Mouse (Mus musculus) heart, postnatal 14 days (tissue): ENCODE measurements around the gene Foxp1. TPM values are rescaled to one million over a fixed set of nuclear protein-coding genes. Genes with fewer than 3 reads are reported as not detected.

ENCODE experiments used
- DNase-seq, 2 experiments: peaks; one replicate each; pipeline ENCODE4 v3.0.0; 2021 to 2022
- intact Hi-C: fragments of 180-260 bp; cut with DNase I; formaldehyde crosslinking; loops from one replicate; pipeline ENCODE4 v1.15.1; 2025
- total RNA-seq, 2 experiments: library from RNA; stranded (reverse); gene quantifications; 2 replicates each; pipeline ENCODE4 v1.2.3; 2021

Foxp1 gene
- total RNA-seq, 2 experiments from 2014 or later, result 38.5 to 53.2 TPM

DNA sequence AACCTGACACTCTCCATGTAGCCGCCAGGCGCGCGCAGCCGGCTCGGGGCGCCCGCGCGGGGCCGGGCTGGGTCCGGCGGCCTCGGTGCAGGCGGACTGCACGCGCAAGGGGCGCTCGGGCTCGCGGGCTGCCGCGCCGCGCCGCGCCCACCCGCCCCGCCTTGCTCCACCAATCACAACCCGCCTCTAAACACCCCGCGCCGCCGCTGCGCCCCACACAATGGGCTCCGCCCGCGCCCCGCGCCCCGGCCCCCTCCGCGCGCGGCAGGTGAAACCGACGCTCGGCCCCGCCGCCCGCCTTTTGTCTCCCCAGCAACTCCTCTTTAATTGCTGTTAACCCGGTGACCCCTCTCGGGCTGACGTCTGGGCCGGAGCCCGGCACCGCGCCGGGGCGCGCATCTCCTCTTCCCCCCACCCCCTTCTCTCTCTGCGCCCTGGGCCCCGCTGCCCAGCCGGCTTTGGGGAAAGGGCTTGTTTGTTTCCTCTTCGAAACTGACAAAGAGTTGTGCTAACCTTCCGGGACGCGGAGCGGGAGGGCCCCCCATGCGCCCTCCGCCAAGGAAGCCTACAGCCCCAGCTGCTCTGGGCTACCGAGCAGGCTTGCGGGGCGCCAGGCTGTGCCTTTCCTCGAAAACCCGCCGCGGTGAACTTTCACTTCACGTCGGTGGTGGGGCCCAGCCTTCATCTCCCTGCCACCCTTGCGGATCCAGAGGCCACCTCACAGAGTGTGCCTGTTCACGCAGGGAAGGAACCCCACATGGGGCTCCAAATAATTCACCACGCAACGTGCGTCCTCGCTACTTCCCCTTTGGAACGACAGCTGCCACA, 494.1 kb downstream of the Foxp1 start:
- intact Hi-C loops, result loop anchor here (5.0 to 10.0 kb wide), 4 partner anchors 36 to 346 kb away; no protein-coding TSS in a partner anchor
- DNase-seq, result peak; percentile 67 to 82

DNA sequence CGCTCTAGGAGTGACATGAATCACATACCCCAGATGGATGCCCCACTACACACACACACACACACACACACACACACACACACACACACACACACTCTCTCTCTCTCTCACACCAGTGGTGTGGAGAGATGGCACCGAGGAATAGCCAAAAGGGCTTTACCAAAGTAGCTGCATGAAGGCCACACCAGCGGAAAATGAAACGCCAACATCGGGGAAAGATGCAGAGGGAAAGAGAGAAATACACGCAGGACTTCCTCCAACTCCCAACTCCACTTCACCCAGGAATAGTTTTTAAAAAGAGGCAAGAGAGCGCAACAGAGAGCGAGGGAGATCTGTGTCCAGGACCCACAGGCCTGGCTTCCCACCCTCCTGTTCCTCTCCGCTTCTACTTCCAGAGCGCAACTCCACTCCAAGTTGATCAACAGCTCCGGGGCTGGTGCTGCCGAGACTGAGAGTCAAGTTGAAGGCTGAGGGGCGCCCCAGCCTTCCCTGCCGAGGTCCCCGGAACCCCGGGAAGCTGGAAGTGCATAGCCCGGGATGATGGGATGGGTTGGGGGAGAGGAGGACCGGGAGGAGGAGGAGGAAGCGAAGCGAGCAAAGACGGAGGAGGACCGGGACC, 494.9 kb downstream of the Foxp1 start:
- DNase-seq, result no peak
- intact Hi-C loops, result loop anchor here (5.0 to 10.0 kb wide), 4 partner anchors 35 to 347 kb away; no protein-coding TSS in a partner anchor

- intact Hi-C loops, result loop anchor here (5.0 to 10.0 kb wide), 4 partner anchors 35 to 348 kb away; no protein-coding TSS in a partner anchor
- no peak for DNase-seq
Observed at GRCm38 (mm10) chr6:99026635-99027541, 495.6 kb downstream of the Foxp1 start.

DNA sequence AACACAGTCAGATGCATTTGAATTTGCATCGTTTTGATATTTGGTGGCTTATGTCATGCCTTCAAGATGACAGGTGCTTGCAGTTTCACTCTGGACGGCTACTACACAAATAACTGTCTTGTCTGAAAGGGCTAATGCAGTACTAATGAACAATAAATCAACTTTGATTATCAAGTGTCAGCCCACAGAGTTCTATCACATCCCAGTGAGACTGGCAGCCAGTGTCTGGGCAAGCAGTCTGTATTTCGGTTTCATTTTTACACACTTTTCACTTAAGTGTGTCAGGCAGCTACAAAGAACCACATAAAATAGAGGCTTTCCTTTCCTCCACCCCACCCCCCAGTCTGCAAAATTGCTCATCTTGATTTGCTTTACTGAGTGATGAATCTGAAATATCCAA, 496.5 kb downstream of the Foxp1 start:
- intact Hi-C loops, result loop anchor here (5.0 to 10.0 kb wide), 4 partner anchors 34 to 349 kb away; no protein-coding TSS in a partner anchor
- no peak for DNase-seq

- intact Hi-C loops, result loop anchor here (2.0 to 10.0 kb wide), 2 partner anchors 350 to 498 kb away; partner anchors contain the start of gene Foxp1
- DNase-seq, result no peak
Observed at GRCm38 (mm10) chr6:99024588-99024987, 497.9 kb downstream of the Foxp1 start.

DNA sequence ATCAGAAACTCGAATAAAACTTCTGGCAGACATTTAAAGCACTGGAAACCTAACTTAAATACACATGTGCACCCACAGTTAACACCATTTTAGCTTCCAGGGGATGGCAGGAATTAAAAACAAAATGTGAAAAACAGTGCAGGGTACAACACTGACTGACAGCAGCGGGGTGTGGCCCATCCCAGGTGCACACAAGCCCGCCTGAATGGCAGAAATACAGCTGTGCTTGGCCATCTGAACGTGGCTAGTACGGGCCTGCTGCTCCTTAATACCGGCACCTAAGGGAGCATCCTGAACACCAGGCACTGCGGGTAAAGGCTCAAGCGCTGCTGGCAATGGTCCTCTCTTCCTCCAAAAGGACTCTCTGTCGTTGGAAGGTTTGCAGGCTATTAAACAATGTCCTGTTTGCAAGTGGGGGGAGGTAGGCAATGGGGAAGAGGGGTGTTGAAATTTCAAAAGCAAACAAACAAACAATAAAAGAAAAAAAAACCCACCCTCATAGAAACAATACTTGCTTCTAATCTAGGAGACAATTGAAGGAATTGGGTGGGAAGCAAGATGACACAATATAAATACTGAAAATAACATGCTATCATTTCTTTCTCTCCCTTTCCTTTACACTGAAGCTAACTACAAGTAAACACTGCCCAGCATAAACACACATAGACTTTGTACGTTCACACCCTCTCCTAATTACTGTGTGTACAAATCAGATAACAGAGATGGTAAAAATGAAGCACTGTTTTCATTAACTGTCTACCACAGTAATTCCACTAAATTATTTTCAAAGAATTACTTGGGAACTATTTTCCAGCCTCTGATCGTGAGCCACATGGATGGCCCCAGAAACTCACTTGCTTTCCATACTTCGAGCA, 501.7 kb downstream of the Foxp1 start:
- intact Hi-C loops, result loop anchor here (10.0 kb wide), 1 partner anchor 354 kb away; no protein-coding TSS in a partner anchor
- DNase-seq, result no peak

DNA sequence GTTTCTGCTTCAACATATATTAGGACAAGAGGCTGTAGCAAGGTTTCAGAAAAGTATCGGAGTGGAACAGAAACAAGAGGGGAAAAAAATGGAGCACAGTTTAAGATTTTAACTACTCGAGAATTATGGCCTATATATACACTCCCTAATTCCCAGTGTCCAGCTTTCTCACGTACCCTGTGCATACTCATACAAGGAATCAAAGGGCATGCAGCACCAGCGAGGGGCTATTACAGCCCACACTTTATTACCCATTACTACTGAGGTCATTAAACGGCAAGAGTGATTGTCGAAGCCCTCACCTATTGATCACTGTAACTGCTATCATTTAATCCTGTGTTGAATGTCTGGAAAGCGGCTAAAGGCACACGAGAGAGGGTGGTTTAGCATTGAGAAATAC, 502.8 kb downstream of the Foxp1 start:
- intact Hi-C loops, result loop anchor here (10.0 kb wide), 1 partner anchor 355 kb away; no protein-coding TSS in a partner anchor
- DNase-seq, result no peak

- no peak for DNase-seq
- intact Hi-C loops, result no loop called here
Observed at GRCm38 (mm10) chr6:99019266-99019665, 503.3 kb downstream of the Foxp1 start.

- DNase-seq, result no peak
- intact Hi-C loops, result no loop called here
Observed at GRCm38 (mm10) chr6:99013866-99014502, 508.5 kb downstream of the Foxp1 start.

DNA sequence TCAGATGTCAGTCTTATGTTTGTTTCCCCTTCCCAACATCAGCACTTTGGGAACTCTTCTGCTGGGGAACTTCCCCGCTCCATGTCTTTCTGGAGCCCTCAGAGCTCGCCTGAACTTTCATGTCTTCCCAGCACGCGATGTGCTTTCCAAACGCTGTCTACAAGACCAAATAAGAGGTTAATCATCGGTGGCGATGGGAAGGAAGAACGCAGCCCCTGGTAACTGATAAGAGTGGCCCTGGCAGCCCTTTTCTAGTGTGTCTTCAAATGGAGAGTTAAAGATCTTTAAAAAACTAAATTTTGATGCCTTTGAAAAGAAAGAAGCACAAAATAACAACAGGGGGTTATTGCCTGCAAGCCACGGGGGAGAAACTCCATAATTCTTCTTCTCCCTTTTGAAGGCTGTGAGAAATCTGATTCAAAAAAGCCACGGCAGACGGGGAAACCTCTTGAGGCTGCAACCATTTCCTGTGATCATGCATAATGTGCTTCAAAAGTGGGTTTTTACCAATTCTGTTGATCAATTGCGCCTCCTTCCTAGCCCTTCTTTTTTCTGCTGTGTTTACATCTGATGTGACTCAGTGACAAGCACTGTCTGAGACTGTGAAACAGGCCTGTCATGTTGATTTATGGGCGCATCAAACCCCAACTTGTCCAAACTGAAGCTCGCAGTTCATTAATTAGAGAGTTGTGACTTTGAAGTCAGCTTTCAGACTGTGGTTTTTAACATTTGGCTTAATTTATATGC, 509.2 kb downstream of the Foxp1 start:
- no peak for DNase-seq

DNA sequence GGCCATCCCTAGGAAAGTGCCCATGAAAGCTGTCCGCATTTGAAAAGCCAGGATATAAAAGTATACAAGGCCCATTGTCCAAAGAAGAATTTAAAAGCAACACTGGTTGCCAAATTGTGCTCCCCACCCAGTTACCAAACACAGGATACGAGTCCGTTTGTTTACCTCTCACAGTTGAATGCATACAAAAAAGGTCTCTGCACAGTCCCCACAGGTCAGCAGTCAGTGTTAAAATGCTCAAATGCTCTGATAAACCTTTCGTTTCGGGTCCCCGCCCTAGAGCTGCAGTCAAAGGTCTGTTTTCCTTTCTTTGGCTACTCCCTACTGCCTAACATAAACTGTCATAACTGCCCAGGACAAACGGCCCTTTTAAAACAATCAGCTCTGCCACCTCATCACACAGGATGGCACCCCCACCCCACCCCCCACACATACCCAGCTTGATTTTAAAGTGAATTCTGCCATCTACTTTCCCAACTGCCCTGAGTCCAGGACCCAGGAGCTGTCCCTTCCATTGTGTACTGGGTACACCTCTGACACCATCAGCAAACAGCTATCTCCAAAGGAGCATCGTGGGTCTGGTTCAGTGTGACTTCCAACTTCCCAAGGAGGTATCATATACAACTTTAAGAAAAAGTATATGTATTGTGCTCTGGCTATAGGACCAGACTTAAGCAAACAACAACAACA, 510.5 kb downstream of the Foxp1 start:
- intact Hi-C loops, result no loop called here
- DNase-seq, result no peak

More for the DNA sequence above, 509.2 kb downstream of the Foxp1 start:
- intact Hi-C loops, result no loop called here

DNA sequence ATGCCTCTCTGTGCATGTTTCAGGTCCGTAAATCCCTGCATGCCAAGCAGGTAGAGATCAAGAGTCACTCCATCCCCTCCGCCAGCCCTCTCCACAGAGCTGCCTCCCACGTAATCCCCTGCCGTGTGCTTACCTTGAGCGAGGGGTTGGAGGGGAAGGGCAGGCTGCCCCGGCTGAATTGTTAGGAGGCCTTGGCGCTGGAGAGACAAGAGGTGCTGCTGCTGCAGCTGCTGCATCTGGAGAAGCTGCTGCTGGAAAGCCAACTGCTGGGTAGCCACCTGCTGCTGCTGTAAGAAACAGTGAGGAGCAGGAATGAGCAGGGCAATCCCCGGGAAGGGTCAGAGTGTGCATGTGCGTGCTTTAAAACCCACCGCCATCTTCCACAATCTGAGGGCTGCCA, 512.8 kb downstream of the Foxp1 start:
- DNase-seq, result no peak
- intact Hi-C loops, result no loop called here

DNA sequence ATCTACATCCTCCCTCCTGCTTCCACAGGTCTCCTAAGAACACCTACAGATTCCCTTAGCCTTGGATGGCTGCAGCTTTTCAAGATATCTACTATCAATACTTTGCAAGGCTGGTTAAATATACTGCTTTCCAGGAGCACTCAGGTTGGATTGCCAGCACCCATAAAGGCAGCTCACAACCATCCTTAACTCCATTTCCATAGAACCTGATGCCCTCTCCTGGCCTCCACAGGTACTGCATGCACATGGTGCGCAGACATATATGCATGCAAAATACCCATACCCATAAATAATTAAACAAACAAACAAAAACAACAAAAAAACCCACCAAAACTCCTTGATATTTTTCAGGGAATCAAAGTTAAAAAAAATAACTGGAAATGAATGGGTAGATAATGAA, 514.0 kb downstream of the Foxp1 start:
- intact Hi-C loops, result no loop called here
- no peak for DNase-seq

DNA sequence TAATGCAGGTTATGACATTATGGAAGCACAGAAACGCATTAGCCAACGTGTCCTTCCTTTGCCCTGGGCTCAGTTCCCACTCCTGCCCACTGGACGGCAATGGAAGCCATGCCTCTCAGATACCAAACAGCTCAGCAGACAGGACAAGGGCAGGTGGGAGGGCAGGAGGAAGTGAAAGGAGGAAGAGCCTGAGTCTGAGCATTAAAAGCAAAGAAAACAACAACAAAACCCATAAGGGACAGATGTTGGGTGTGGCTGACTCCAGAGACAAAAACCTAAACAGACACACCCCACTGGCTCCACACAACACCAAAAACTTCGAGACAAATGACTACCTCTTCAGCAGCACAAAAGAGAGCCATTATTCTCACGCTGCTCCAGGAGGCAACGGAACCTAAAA, 515.0 kb downstream of the Foxp1 start:
- no peak for DNase-seq
- intact Hi-C loops, result no loop called here

- intact Hi-C loops, result no loop called here
Observed at GRCm38 (mm10) chr6:99004255-99004997, 518.1 kb downstream of the Foxp1 start.

DNA sequence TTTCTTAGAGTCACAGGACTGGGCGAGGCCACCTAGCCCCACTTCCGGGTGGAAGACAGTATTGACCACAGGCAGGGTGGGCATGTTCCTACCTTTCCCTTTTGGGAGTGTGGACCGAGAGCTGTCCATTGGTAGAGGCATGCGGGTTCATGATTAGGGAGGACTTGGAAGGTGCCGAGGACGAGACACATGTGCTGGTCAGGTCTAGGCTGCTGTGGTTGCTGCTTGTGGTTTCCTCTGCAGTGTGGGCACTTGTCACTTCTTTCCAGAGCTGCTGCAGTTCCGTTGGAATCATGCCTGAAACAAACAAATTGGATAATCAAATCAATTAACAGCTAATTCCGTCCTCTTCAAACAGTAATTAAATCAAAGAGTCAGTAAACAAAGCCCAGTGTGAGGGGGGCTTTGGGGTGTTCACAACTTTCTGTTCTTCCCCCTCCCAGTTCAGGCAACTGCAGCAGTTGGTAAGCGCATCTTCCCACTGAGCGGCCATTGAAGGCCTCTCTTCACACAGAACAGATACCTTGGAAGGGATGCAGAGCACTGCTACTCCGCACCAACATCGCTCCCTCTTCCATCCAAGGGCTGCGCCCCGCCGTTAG, 519.3 kb downstream of the Foxp1 start:
- DNase-seq, result no peak
- intact Hi-C loops, result no loop called here

More at GRCm38 (mm10) chr6:99004255-99004997, 518.1 kb downstream of the Foxp1 start:
- no peak for DNase-seq

DNA sequence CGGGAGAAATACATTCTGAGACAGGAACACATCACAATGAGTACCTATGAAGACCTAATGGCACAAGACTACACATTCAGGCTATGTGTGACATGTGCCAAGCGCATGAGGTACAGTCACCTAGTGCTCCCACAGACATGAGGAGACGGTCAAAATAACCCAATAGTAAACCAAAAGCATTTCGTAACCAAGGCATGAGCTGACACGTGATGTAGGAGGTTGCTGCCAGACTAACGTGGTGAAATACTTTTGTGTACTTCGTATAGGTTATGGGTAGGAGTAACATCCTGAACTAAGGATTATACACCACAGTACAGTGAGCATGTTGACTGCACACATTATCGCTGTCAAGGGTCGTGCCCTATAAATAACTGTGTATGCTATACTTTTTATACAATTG, 520.9 kb downstream of the Foxp1 start:
- intact Hi-C loops, result no loop called here
- no peak for DNase-seq
